Mouse (Mus musculus) MEL (cell line): ENCODE measurements at regions not wholly inside any gene's neighbourhood (a gene's known extent, or its start where the extent isn't known, plus 50 kb on each side); places are given as distances from the start of the nearest gene placed in this dataset.

Experiments
- CTCF ChIP-seq, 3 experiments: IDR thresholded peaks in 2 of 3; conservative IDR thresholded peaks in 1 of 3; 2 replicates each; pipeline ENCODE4 v1.5.1; 2011 to 2012; ENCODE audit warnings: low read length in 3 of 3, low read depth in 2 of 3, mild to moderate bottlenecking in 2 of 3, improper control_type of control experiment in 1 of 3, inconsistent platforms in 1 of 3, mixed read lengths in 1 of 3, moderate library complexity in 1 of 3; ENCODE audit not compliant: control insufficient read depth in 1 of 3, insufficient read depth in 1 of 3, poor library complexity in 1 of 3, severe bottlenecking in 1 of 3
- EP300 ChIP-seq, 2 experiments: IDR thresholded peaks; 2 replicates each; pipeline ENCODE4 v1.6.1; 2011; ENCODE audit warnings: improper control_type of control experiment in 2 of 2, low read length in 2 of 2, low read depth in 1 of 2, mild to moderate bottlenecking in 1 of 2
- GATA1 ChIP-seq: IDR thresholded peaks from 2 replicates; pipeline ENCODE4 v1.6.1; 2011; ENCODE audit warnings: low read depth, low read length, improper control_type of control experiment
- TAL1 ChIP-seq: IDR thresholded peaks from 2 replicates; pipeline ENCODE4 v1.6.1; 2012; ENCODE audit warnings: mild to moderate bottlenecking, inconsistent platforms, low read length, moderate library complexity, mixed read lengths
- ZMIZ1 ChIP-seq: IDR thresholded peaks from 2 replicates; pipeline ENCODE4 v1.6.1; 2012; ENCODE audit warnings: low read depth, mild to moderate bottlenecking, inconsistent platforms, low read length, improper control_type of control experiment, moderate library complexity

- TF ChIP-seq EP300 (IDR thresholded peaks at IDR 0.05; ENCODE audit: low read depth in 1 of 2, low read length in 2 of 2) (no peak), CTCF (IDR thresholded peaks at IDR 0.05 in 2 of 3, conservative IDR thresholded peaks at IDR 0.05 in 1 of 3; ENCODE audit: control insufficient read depth in 1 of 3, insufficient read depth in 1 of 3, low read depth in 2 of 3, low read length in 3 of 3, poor library complexity in 1 of 3, severe bottlenecking in 1 of 3) (no peak), ZMIZ1 (no peak), GATA1 (no peak), TAL1 (no peak)
Measured at GRCm38 (mm10) chr16:93365236-93365951, 238.5 kb downstream of the Setd4 start.
